Mouse (Mus musculus): Measurements from ENCODE around the gene Cdc6. TPM values are rescaled to one million over a fixed set of nuclear protein-coding genes. Genes with fewer than 3 reads are reported as not detected.
A peak's percentile ranks its signal among the peaks of the same experiment; 100 is the strongest.

The Cdc6 gene
- total RNA-seq, 2 experiments from 2014 or later: 3.3 to 3.6 TPM

GRCm38 (mm10) chr11:98954801-98955706 lies 47.5 kb downstream of the Cdc6 start:
- peak; percentile 45 to 55 for DNase-seq
- intact Hi-C loops (cut with DNase I): loop anchor here (2.0 kb wide), 1 partner anchor 14 kb away; no protein-coding TSS in a partner anchor

GRCm38 (mm10) chr11:98955707-98956235 lies 48.2 kb downstream of the Cdc6 start:
- DNase-seq: peak in 1 of 2 experiments; percentile 26
- intact Hi-C loops (cut with DNase I): loop anchor here (2.0 kb wide), 1 partner anchor 15 kb away; no protein-coding TSS in a partner anchor

DNA sequence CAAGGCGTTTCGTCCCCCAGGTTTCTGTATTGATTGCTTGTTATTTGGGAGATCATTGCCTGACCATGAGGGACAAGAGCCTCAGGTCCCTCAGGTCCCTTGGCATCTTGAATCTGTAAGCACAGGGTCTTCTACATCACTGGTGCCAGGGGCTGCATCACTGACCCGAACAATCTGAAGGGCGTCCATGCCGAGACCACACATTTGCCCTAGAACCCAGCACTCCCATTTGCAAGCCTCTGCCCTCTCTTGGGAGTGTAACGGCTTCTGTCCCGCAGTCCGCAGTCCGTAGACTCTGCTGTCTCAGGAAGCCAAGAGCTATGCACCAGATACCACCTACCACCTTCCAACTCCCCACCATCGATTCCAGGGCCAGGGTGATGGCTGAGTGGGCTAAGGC lies 48.7 kb downstream of the Cdc6 start:
- intact Hi-C loops (cut with DNase I): no loop called here
- no peak for DNase-seq

DNA sequence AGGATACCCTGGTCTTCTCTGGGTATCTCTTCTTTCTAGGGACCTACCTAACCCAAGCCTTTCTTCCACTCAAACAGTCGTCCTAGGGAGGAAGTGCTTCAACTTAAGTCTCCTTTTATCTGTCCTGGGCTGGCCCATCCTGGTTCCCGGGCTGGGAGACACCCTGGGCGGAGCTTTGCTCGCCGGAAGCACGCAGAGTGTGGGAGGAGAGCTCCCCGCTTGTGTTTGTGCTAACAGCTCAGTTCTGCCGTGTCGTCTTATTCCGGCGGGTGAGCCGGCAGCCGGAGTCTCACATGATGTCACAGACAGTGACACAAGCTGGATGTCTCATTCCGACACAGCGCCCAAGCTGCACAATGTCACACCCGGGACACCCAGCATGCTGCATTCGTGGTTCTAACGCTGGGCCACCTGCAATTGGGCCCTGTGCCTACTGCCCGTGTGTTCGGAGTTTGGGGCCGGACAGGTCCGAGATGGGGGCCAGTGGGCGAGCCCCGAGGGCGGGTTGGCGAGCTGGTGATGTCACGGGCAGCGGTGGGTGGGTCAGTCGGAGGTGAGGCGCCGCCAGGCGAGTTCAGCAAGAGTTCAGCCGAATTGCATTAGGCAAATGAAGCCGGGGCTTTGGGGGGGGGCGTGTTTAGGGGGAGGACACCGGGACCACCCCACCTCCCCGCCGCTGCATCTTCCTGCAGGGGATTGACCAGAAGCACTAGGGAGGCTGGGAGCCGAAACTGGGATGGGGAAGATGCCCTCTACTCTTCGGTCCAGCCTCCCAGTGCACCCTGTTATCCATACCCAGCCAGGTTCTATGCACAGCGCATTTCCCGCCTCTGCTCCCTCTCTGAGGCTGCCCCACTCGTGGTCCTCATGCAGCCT lies 52.1 kb downstream of the Cdc6 start:
- DNase-seq: peak; percentile 90 to 91
- intact Hi-C loops (cut with DNase I): loop anchor here (2.0 kb wide), 1 partner anchor 23 kb away; no protein-coding TSS in a partner anchor

GRCm38 (mm10) chr11:98960313-98960906 lies 52.8 kb downstream of the Cdc6 start:
- peak; percentile 86 to 88 for DNase-seq
- intact Hi-C loops (cut with DNase I): loop anchor here (2.0 kb wide), 1 partner anchor 24 kb away; no protein-coding TSS in a partner anchor

DNA sequence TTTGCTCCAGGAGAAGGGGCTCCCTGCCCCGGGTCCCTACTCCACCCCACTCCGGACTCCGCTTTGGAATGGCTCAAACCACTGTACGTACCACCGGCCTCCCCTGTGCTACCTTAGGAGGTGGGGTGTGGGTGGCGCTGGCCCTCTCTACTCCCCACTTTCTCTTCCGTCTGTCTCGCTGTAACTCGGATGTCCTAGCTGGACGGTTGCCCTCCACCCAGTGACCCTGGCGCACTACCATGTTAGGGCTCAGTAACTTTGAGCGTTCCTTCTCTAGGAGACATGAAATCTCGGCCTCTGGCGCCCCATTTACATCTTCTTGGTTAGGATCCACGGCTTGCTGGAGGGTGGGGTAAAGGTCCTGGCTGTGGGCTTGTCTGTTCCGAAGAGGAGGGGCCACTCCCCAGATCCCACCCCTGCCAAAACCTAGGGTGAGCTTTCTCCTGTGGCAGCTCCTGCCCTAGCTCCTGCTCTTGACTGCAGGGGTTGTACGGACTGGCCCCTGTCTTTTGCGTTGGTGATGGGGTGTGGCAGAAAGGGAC lies 53.5 kb downstream of the Cdc6 start:
- intact Hi-C loops (cut with DNase I): loop anchor here (2.0 kb wide), 1 partner anchor 24 kb away; no protein-coding TSS in a partner anchor
- DNase-seq: peak; percentile 63 to 64

GRCm38 (mm10) chr11:98961766-98962165 lies 54.2 kb downstream of the Cdc6 start:
- DNase-seq: peak; percentile 12 to 21
- intact Hi-C loops (cut with DNase I): loop anchor here (2.0 kb wide), 1 partner anchor 25 kb away; no protein-coding TSS in a partner anchor

DNA sequence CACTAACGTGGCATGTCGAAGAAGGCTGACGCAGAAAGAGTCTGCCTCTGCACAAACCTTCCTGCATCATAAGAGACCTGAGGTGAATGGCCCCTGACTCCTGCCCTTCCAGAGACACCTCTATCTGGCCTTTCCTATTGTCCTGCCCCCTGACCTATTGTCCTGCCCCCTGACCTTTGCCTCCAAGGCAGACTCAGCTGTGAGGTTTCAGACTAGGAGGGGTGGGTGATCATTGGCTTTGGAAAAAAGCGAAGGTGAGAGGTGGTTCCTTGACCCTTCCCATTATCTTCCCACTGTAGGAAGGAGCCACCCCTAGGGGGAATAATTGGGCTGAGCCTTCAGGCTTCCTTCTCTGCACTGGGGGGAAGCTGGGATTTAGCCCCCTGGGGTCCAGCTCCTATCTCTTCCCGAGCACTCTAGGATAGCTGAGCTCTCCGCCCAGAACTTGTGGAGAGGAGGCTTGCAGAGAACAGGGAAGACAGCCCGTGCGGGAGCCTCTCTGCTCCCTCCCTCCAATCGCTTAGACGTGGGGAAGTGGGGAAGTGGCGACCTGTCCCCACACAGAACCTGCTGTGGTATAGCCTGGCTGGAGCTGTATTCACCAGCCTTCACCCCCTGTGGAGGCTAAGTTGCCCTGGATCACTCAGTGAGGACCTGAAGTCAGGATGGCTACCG lies 55.0 kb downstream of the Cdc6 start:
- DNase-seq: no peak
- intact Hi-C loops (cut with DNase I): no loop called here

- intact Hi-C loops (cut with DNase I): no loop called here
- peak; percentile 92 to 95 for DNase-seq
These were observed 55.8 kb downstream of the Cdc6 start for GRCm38 (mm10) chr11:98963191-98964021.

GRCm38 (mm10) chr11:98964201-98964615 lies 56.6 kb downstream of the Cdc6 start:
- intact Hi-C loops (cut with DNase I): no loop called here
- DNase-seq: no peak

DNA sequence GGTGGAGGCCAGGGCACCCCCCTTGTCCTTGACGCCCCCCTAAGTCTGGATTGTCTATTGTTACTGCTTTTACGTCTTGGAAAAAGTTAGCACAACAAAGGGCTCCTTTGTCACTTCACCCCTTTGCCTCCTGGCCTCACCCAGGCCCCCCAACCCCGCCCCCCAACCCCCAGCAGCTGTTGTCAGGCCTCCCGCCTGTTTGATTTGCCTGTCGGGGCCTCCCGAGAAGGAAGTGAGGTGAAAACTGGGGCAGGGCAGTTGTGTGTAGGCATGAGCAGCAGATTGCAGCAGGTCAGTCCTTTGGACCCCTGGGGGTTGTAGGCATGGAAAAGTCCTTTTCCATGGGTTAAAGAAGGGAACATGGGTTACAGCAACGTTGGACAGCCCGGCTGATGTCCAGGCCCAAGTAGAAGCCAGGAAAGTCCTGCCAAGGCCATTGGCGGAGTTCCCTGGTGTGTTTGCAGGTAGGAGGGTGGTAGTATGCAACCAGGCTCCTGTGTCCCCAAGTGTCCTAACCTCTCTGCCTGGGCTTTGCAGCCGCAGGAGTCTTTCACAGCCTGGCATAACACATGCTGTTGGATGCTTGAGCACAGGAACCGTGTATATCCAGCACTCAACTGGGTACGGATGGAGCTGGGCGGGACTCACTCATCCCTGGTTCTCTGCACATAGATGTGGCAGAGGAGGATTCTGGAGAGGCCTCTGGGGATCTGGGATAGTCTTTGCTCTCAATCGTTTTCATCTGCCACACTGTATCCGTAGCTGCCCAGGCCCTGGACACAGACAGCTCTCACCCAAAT lies 57.2 kb downstream of the Cdc6 start:
- peak; percentile 78 to 83 for DNase-seq
- intact Hi-C loops (cut with DNase I): no loop called here

- no peak for DNase-seq
- intact Hi-C loops (cut with DNase I): no loop called here
These were observed 57.9 kb downstream of the Cdc6 start for GRCm38 (mm10) chr11:98965416-98966077.

DNA sequence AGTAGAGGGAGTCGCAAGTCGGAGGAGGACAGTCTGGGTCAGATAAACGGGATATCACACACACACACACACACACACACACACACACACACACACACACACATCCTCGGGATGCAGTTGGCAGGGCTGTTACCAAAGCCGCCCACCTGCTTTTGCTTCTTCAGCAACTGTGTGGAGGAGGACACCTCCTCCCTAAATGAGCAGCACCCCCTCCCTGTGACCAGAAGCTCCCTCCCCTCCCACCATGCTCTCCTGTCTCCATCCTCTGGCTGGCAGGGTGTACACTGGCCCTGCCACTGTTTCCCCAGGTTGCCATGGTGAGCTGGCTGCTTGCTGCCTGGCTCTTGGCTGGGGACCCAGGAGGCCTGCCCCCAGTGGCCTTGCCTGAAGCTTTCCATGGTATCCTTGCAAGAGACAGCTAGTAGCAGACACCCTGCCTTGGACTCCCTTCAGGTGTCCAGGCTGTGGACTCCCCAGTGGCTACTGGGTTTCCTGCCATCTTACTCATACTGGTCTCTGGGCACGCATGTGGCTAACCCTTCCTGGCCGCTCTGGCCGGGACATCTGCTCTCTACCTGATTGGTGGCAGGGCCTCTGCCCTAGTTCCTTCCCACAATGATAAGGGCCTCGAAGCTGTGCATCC lies 59.0 kb downstream of the Cdc6 start:
- DNase-seq: peak; percentile 93 to 94
- intact Hi-C loops (cut with DNase I): no loop called here

DNA sequence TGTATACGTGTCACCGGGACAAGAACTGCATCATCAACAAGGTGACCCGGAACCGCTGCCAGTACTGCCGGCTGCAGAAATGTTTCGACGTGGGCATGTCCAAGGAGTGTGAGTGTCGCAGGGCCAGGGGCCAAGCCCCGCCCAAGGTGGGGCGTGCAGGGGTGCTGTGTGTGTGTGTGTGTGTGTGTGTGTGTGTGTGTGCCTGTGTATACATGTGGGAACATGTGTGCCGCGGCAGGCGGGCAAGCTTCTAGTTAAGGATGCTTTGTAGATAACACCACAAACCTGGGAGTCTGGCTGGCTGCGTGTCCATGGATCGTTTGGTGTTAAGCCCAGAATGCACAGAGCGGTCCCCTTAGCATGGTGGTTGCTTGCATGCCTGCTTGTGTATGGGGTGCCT lies 60.5 kb downstream of the Cdc6 start:
- intact Hi-C loops (cut with DNase I): no loop called here
- DNase-seq: peak; percentile 17 to 34

DNA sequence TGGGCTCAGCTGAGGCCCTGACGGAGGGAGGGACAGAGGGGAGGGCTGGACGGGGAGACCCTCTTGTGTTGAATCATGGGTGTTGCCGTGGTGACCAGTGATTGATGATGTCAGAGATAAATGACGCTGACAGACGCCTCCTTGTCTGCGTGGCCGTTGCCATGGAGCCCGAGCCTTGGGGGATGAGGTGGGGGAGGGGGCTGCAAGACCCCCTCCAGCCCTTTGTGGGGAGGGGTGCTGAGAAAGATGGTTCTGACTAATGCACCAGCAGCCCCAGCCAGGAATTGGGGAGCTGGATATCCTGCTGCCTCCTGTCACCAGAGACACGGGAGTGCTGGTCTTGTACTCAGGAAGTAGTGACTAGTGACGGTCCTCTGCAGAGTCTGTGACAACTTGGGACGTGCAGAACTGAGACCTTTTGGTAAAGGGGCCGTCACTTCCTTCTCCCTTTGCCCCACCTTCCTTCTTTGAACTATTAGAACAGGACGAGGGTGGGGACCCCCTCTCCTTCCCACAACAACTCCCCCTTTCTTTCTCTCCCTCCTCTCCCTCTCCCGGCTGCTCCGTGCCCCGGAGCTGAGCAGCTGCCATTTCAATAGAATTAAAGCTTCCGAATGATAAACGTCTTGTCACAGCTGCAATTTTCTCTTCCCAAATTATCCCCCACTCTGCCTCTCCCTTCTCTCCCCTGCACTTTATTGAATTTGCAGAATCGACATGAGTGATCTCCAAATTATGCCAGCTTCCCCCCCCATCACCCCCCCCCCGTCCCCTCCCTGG lies 61.3 kb downstream of the Cdc6 start:
- intact Hi-C loops (cut with DNase I): no loop called here
- peak in 1 of 2 experiments; percentile 24 for DNase-seq

DNA sequence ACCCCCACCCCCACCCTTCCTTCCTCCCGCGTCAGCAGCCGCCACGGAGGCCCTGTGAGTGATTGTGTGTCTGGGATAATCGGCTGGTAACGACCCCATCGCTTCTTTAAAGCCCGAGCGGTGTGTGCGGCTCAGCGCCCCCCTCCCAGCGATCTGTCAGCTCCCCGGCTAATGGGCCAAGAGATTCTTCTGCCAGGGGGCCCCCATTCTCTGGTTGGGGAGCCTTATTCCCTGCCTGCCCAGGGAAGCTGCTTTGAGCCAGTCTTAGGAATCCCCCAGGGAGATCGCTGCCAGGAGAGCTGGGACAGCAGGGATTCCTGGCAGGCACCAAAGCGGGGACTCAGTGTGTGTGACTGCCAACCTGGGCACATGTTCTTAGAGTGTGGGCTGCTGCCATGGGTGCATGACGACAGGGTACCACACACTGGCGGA lies 61.9 kb downstream of the Cdc6 start:
- intact Hi-C loops (cut with DNase I): no loop called here

More for the DNA sequence above, 61.9 kb downstream of the Cdc6 start:
- peak; percentile 66 to 67 for DNase-seq
